Mouse (Mus musculus) limb, embryonic 11.5 days (tissue): ENCODE data around the gene Tmem238. TPM values are rescaled to one million over a fixed set of nuclear protein-coding genes. Genes with fewer than 3 reads are reported as not detected.

Experiments used
- ATAC-seq: fragments of 200-750 bp; cut with Nextera tagmentation; 2 replicates; pipeline ENCODE4 v1.8.0; 2017; ENCODE audit warnings: low read depth; ENCODE audit not compliant: insufficient number of reproducible peaks, low FRiP score, low TSS enrichment
- DNase-seq: peaks from one replicate; pipeline ENCODE4 v3.0.0-alpha.2; 2015; ENCODE audit warnings: low spot score
- H3K27ac ChIP-seq: fragments of 300-500 bp; sonication (generic); replicated peaks from 2 replicates; pipeline ENCODE4 v1.5.1; 2014; ENCODE audit warnings: low read depth, mild to moderate bottlenecking, low read length
- H3K27me3 ChIP-seq: fragments of 300-500 bp; sonication (generic); 2 replicates; pipeline ENCODE4 v1.6.1; 2014; ENCODE audit warnings: mild to moderate bottlenecking, low read length, mixed read lengths; ENCODE audit not compliant: control insufficient read depth, insufficient read depth
- H3K36me3 ChIP-seq: fragments of 300-500 bp; sonication (generic); 2 replicates; pipeline ENCODE4 v1.6.1; 2014; ENCODE audit warnings: mild to moderate bottlenecking, low read length, moderate library complexity, mixed read lengths; ENCODE audit not compliant: control insufficient read depth, insufficient read depth
- H3K4me1 ChIP-seq: fragments of 300-500 bp; sonication (generic); 2 replicates; pipeline ENCODE4 v1.6.1; 2014; ENCODE audit warnings: low read length, mixed read lengths; ENCODE audit not compliant: control insufficient read depth, insufficient read depth
- H3K4me2 ChIP-seq: fragments of 300-500 bp; sonication (generic); 2 replicates; pipeline ENCODE4 v1.6.1; 2014; ENCODE audit warnings: low read depth, mild to moderate bottlenecking, moderate library complexity; ENCODE audit not compliant: severe bottlenecking
- H3K4me3 ChIP-seq: fragments of 300-500 bp; sonication (generic); 2 replicates; pipeline ENCODE4 v1.5.1; 2014; ENCODE audit warnings: low read depth, low read length
- H3K9ac ChIP-seq: fragments of 300-500 bp; sonication (generic); 2 replicates; pipeline ENCODE4 v1.6.1; 2014; ENCODE audit warnings: mild to moderate bottlenecking, low read length
- H3K9me3 ChIP-seq: fragments of 300-500 bp; sonication (generic); 2 replicates; pipeline ENCODE4 v1.6.1; 2016; ENCODE audit warnings: low read length; ENCODE audit not compliant: control insufficient read depth
- WGBS: fragments of 180-500 bp; shearing (Covaris S2); extraction: QIAGEN DNeasy Blood & Tissue Kit; methylation state at CpG from one replicate; pipeline ENCODE4 v1.1.7; 2014; 5-methylcytosine and 5-hydroxymethylcytosine counted together
- polyA plus RNA-seq: library from polyadenylated mRNA; unstranded; fragments of >200 nt; fragmentation: Nextera tagmentation; extraction: Ambion mirVana; gene quantifications from 2 replicates; pipeline ENCODE4 v1.2.1, GENCODE M21; 2014

Gene Tmem238
- polyA plus RNA-seq, 1 experiment from 2014 or later, result 2.1 TPM

GRCm38 (mm10) chr7:4782759-4783158, 6.7 kb downstream of the Tmem238 start, which contains the start of the genes Il11 and Tmem190:
Gene Il11 (minus strand): TSS chr7:4782859.
Gene Tmem190 (plus strand): TSS chr7:4782937.
- H3K27ac ChIP-seq, result no peak within 1 kb of the TSS

DNA sequence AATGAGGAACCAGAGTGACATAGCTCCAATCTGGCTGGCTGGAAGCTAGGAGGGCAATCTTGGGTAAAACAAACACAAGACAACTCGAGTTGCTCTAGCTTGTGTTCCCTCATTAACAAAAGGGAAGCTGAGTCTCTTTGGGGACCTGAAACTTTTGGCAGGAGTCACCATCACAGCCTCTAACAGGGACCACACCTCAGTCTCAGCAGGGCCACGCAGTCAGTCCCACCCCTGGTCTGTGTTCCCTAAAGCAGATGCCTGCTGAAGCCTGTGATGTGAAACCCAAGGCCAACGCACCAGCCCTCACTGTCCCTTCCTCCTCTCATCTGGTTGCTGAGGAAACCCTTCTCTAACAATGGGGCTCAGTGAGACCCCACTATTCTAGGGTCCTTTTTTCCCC, 7.3 kb downstream of the Tmem238 start:
- WGBS, result 49% methylated on average over 3 of the region's 3 CpGs
- Histone ChIP-seq H3K27ac (no peak overlapping the region), H3K4me2 (no peak overlapping the region), H3K27me3 (peaks cover 17% of the 10 kb centered on the region), H3K36me3 (no peaks in the 10 kb centered on the region), H3K9me3 (no peaks in the 10 kb centered on the region), H3K9ac (no peak overlapping the region), H3K4me3 (no peak overlapping the region), H3K4me1 (peaks cover 13% of the 10 kb centered on the region; the same call in 1 of the 2 replicates)
- ATAC-seq, result no peak
- no peak for DNase-seq

More at GRCm38 (mm10) chr7:4782759-4783158, 6.7 kb downstream of the Tmem238 start, which contains the start of the genes Il11 and Tmem190:
- no peak within 1 kb of the TSS for H3K4me3 ChIP-seq
- H3K27me3 ChIP-seq, result peaks cover 11% of the 10 kb centered on the region
- DNase-seq, result no peak
- no peak within 1 kb of the TSS for H3K9ac ChIP-seq
- WGBS, result 74% methylated on average over 2 of the region's 2 CpGs
- no peak for ATAC-seq
- peaks cover 7% of the 10 kb centered on the region; the same call in 1 of the 2 replicates for H3K4me1 ChIP-seq
- no peak within 1 kb of the TSS for H3K4me2 ChIP-seq
- no peaks in the 10 kb centered on the region for H3K36me3 ChIP-seq
- no peaks in the 10 kb centered on the region for H3K9me3 ChIP-seq

- no peaks in the 10 kb centered on the region for H3K36me3 ChIP-seq
- H3K4me3 ChIP-seq, result no peak overlapping the region
- peaks cover 35% of the 10 kb centered on the region for H3K27me3 ChIP-seq
- H3K9me3 ChIP-seq, result no peaks in the 10 kb centered on the region
- ATAC-seq, result no peak
- 52% methylated on average over 5 of the region's 5 CpGs for WGBS
- H3K9ac ChIP-seq, result no peak overlapping the region
- H3K4me2 ChIP-seq, result no peak overlapping the region
- no peak overlapping the region for H3K27ac ChIP-seq
- no peak for DNase-seq
- peaks cover 13% of the 10 kb centered on the region; the same call in 1 of the 2 replicates for H3K4me1 ChIP-seq
Observed at GRCm38 (mm10) chr7:4779921-4780320, 9.5 kb downstream of the Tmem238 start.

- Histone ChIP-seq H3K4me1 (peaks cover 13% of the 10 kb centered on the region; the same call in 1 of the 2 replicates), H3K27ac (no peak overlapping the region), H3K9me3 (no peaks in the 10 kb centered on the region; the same call in 1 of the 2 replicates), H3K27me3 (peaks cover 35% of the 10 kb centered on the region), H3K4me2 (peak overlapping the region; percentile 30; the same call in 1 of the 2 replicates), H3K36me3 (no peaks in the 10 kb centered on the region), H3K4me3 (peak overlapping the region; percentile 16), H3K9ac (no peak overlapping the region)
- WGBS, result 6% methylated on average over 20 of the region's 20 CpGs
- ATAC-seq, result peak; percentile 28; the same call in 1 of the 2 replicates
- DNase-seq, result no peak
Observed at GRCm38 (mm10) chr7:4777851-4778637, 11.4 kb downstream of the Tmem238 start.

GRCm38 (mm10) chr7:4776861-4777830, 12.3 kb downstream of the Tmem238 start:
- peak overlapping the region; percentile 16 for H3K4me3 ChIP-seq
- H3K27ac ChIP-seq, result no peak overlapping the region
- ATAC-seq, result peak; percentile 78
- H3K4me1 ChIP-seq, result peaks cover 13% of the 10 kb centered on the region; the same call in 1 of the 2 replicates
- H3K27me3 ChIP-seq, result peaks cover 35% of the 10 kb centered on the region
- H3K9ac ChIP-seq, result no peak overlapping the region
- peak overlapping the region; percentile 30 for H3K4me2 ChIP-seq
- peak; percentile 87 for DNase-seq
- under 1% methylated on average over 30 of the region's 56 CpGs for WGBS
- H3K36me3 ChIP-seq, result no peaks in the 10 kb centered on the region
- no peaks in the 10 kb centered on the region; the same call in 1 of the 2 replicates for H3K9me3 ChIP-seq

GRCm38 (mm10) chr7:4776131-4776530, 13.3 kb downstream of the Tmem238 start:
- Histone ChIP-seq H3K4me1 (peaks cover 10% of the 10 kb centered on the region; the same call in 1 of the 2 replicates), H3K9ac (no peak overlapping the region), H3K27me3 (peaks cover 35% of the 10 kb centered on the region), H3K27ac (no peak overlapping the region), H3K4me3 (no peak overlapping the region), H3K9me3 (no peaks in the 10 kb centered on the region; the same call in 1 of the 2 replicates), H3K4me2 (no peak overlapping the region), H3K36me3 (no peaks in the 10 kb centered on the region)
- ATAC-seq (no peak), DNase-seq (no peak)
- 52% methylated on average over 10 of the region's 10 CpGs for WGBS

GRCm38 (mm10) chr7:4771202-4771601, 18.3 kb downstream of the Tmem238 start, which contains the start of gene Fam71e2:
Gene Fam71e2 (minus strand): TSS chr7:4771302.
- DNase-seq (no peak), ATAC-seq (no peak)
- Histone ChIP-seq H3K4me1 (no peaks in the 10 kb centered on the region), H3K36me3 (no peaks in the 10 kb centered on the region), H3K4me3 (no peak within 1 kb of the TSS), H3K4me2 (no peak within 1 kb of the TSS), H3K27me3 (peaks cover 8% of the 10 kb centered on the region), H3K9me3 (no peaks in the 10 kb centered on the region; the same call in 1 of the 2 replicates), H3K9ac (no peak within 1 kb of the TSS), H3K27ac (no peak within 1 kb of the TSS)
- WGBS, result 84% methylated on average over 5 of the region's 5 CpGs
